13 mouse cellular contexts compared by ENCODE assay signal in the genomic region with DNA sequence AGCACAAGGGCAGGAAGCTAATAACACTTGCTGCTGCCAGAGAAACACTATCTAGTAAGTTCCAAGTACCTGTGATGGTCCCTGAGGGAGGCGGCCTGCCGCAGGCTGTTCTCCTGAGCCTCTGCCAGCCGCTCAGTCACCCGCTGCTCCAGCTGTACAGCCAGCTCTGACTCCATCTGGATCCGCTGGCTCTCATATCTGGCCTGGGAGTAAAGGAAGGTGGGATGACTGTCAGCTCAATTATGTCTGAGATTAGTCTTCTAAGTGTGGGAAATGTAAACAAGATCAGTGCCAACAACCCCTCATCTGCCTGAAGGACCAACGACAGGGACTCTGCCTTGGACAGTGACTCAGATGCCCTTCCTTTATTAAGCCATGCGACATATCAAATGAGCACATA. TPM values are rescaled to one million over a fixed set of nuclear protein-coding genes. Genes with fewer than 3 reads are reported as not detected.
A peak's percentile ranks its signal among the peaks of the same experiment; 100 is the strongest.
DNase-seq lines count a peak whose midpoint lies in the region; ATAC-seq lines count a peak whose summit lies in the region.
"Had no signal": no experiment of that assay in that cellular context is flagged by ENCODE, and none has a peak within 500 bp of the region (broad histone marks: within the 10 kb centered on the region; RNA-seq: fewer than 3 reads in every experiment).

No protein-coding gene starts in this region.

- H3K9me3 ChIP-seq in limb, embryonic 13.5 days = no peaks in the 10 kb centered on the region
- H3K9me3 ChIP-seq in limb, embryonic 10.5 days (replicated peaks) = no peaks in the 10 kb centered on the region
- H3K9me3 ChIP-seq: neural tube, embryonic 13.5 days; stomach, embryonic 15.5 days had no signal

- H3K27ac ChIP-seq in limb, embryonic 13.5 days = no peak overlapping the region
- H3K27ac ChIP-seq in limb, embryonic 10.5 days = no peak overlapping the region
- H3K27ac ChIP-seq: neural tube, embryonic 13.5 days; stomach, embryonic 15.5 days had no signal

- no peak for ATAC-seq in limb, embryonic 13.5 days (ENCODE audit: low FRiP score, low read depth)
- no peak for ATAC-seq in megakaryocyte-erythroid progenitor cell, adult 5-6 weeks (replicated peaks; ENCODE audit: low FRiP score, low TSS enrichment, poor library complexity, severe bottlenecking)
- ATAC-seq: intestine, postnatal 0 days had no signal

- H3K4me3 ChIP-seq in limb, embryonic 13.5 days = no peak overlapping the region
- no peak overlapping the region for H3K4me3 ChIP-seq in limb, embryonic 10.5 days
- H3K4me3 ChIP-seq: neural tube, embryonic 13.5 days; stomach, embryonic 15.5 days had no signal

- DNase-seq in cerebellum, postnatal 10 days = peak; percentile 69 to 72
- DNase-seq in cerebellum, adult 9-11 months = no peak
- DNase-seq in limb, embryonic 10.5 days (ENCODE audit: low spot score) = no peak
- DNase-seq in gastrocnemius, postnatal 25 days = peak; percentile 54
- peak; percentile 36 for DNase-seq in retina, embryonic 14.5 days (ENCODE audit: low spot score)
- no peak for DNase-seq in cerebellum, adult 11 months
- DNase-seq: kidney, postnatal 4 days; thymus, postnatal 14 days had no signal

- 0 out of 2 replicates have a peak overlapping the region, but pooled peaks have one; percentile 0 for H3K9ac ChIP-seq in limb, embryonic 13.5 days
- H3K9ac ChIP-seq: neural tube, embryonic 13.5 days; stomach, embryonic 15.5 days had no signal

- no peak overlapping the region for H3K4me2 ChIP-seq in limb, embryonic 13.5 days (replicated peaks)
- H3K4me2 ChIP-seq: neural tube, embryonic 13.5 days; stomach, embryonic 15.5 days had no signal

- WGBS in limb, embryonic 13.5 days = 83% methylated on average over 7 of the region's 7 CpGs
- 89% methylated on average over 7 of the region's 7 CpGs for WGBS in limb, embryonic 10.5 days

- H3K36me3 ChIP-seq in limb, embryonic 13.5 days = peaks cover 91% of the 10 kb centered on the region
- peaks cover 96% of the 10 kb centered on the region for H3K36me3 ChIP-seq in limb, embryonic 10.5 days

- H3K27me3 ChIP-seq in limb, embryonic 13.5 days = no peaks in the 10 kb centered on the region
- no peaks in the 10 kb centered on the region for H3K27me3 ChIP-seq in limb, embryonic 10.5 days (ENCODE audit: low read depth, poor library complexity, severe bottlenecking)
- H3K27me3 ChIP-seq: neural tube, embryonic 13.5 days; stomach, embryonic 15.5 days had no signal

- no peaks in the 10 kb centered on the region for H3K4me1 ChIP-seq in limb, embryonic 13.5 days
- H3K4me1 ChIP-seq in limb, embryonic 10.5 days = no peaks in the 10 kb centered on the region
- H3K4me1 ChIP-seq: neural tube, embryonic 13.5 days; stomach, embryonic 15.5 days had no signal

RNA-seq across cellular contexts. Expression of a gene that starts 12.3 kb away (rescaled TPM):
- polyA plus RNA-seq in limb, embryonic 13.5 days (2015; fragmentation: Nextera tagmentation; extraction: Ambion mirVana) = 25.3 and 26.4 TPM in 2 replicates
- polyA plus RNA-seq in limb, embryonic 10.5 days (2016; fragmentation: Nextera tagmentation; extraction: Ambion mirVana) = 28.9 and 36.2 TPM in 2 replicates
- total RNA-seq in gastrocnemius, postnatal 25 days (2021) = 1 to 10 TPM; 1.2 to 2.5 TPM
- total RNA-seq in megakaryocyte-erythroid progenitor cell, adult 5-6 weeks (2014; fragmentation: Nextera tagmentation) = 40.0 and 56.6 TPM in 2 replicates
- 19.7 and 31.6 TPM in 2 replicates for total RNA-seq in megakaryocyte-erythroid progenitor cell, adult 5-6 weeks (2017)

RNA-seq across cellular contexts. Expression of a gene that starts 12.5 kb away (rescaled TPM):
- polyA plus RNA-seq in limb, embryonic 13.5 days (2015; fragmentation: Nextera tagmentation; extraction: Ambion mirVana) = 153 and 162 TPM in 2 replicates
- polyA plus RNA-seq in limb, embryonic 10.5 days (2016; fragmentation: Nextera tagmentation; extraction: Ambion mirVana) = 135 and 144 TPM in 2 replicates
- total RNA-seq in gastrocnemius, postnatal 25 days (2021) = 10 to 100 TPM; 39.6 to 48.3 TPM
- total RNA-seq in megakaryocyte-erythroid progenitor cell, adult 5-6 weeks (2014; fragmentation: Nextera tagmentation) = 77.9 and 81.4 TPM in 2 replicates
- 82.4 and 97.4 TPM in 2 replicates for total RNA-seq in megakaryocyte-erythroid progenitor cell, adult 5-6 weeks (2017)

RNA-seq across cellular contexts. Expression of a gene that starts 14.8 kb away (rescaled TPM):
- polyA plus RNA-seq in limb, embryonic 13.5 days (2015; fragmentation: Nextera tagmentation; extraction: Ambion mirVana) = 2.4 and 2.8 TPM in 2 replicates
- polyA plus RNA-seq in limb, embryonic 10.5 days (2016; fragmentation: Nextera tagmentation; extraction: Ambion mirVana) = 0.93 and 1.4 TPM in 2 replicates
- total RNA-seq in gastrocnemius, postnatal 25 days (2021) = under 1 TPM in 1 of 2 experiments, not detected in 1; 0.13 TPM
- total RNA-seq in megakaryocyte-erythroid progenitor cell, adult 5-6 weeks (2014; fragmentation: Nextera tagmentation) = not detected in 2 replicates
- total RNA-seq in megakaryocyte-erythroid progenitor cell, adult 5-6 weeks (2017) = 0.38 TPM in 1 of 2 replicates, not detected in the other

RNA-seq across cellular contexts. Expression of a gene that starts 29.0 kb away (rescaled TPM):
- 24.6 and 24.9 TPM in 2 replicates for polyA plus RNA-seq in limb, embryonic 13.5 days (2015; fragmentation: Nextera tagmentation; extraction: Ambion mirVana)
- polyA plus RNA-seq in limb, embryonic 10.5 days (2016; fragmentation: Nextera tagmentation; extraction: Ambion mirVana) = 14.2 and 20.6 TPM in 2 replicates
- total RNA-seq in gastrocnemius, postnatal 25 days (2021) = under 1 TPM in 1 of 2 experiments, not detected in 1; 0.35 TPM
- total RNA-seq in megakaryocyte-erythroid progenitor cell, adult 5-6 weeks (2014; fragmentation: Nextera tagmentation) = 1.9 and 2.8 TPM in 2 replicates
- 3.3 and 5.6 TPM in 2 replicates for total RNA-seq in megakaryocyte-erythroid progenitor cell, adult 5-6 weeks (2017)

RNA-seq across cellular contexts. Expression of a gene that starts 57.9 kb away (rescaled TPM):
- 117 and 119 TPM in 2 replicates for polyA plus RNA-seq in limb, embryonic 13.5 days (2015; fragmentation: Nextera tagmentation; extraction: Ambion mirVana)
- polyA plus RNA-seq in limb, embryonic 10.5 days (2016; fragmentation: Nextera tagmentation; extraction: Ambion mirVana) = 35.1 and 70.5 TPM in 2 replicates
- 10 to 100 TPM; 12.0 to 13.9 TPM for total RNA-seq in gastrocnemius, postnatal 25 days (2021)
- total RNA-seq in megakaryocyte-erythroid progenitor cell, adult 5-6 weeks (2014; fragmentation: Nextera tagmentation) = 45.7 and 57.3 TPM in 2 replicates
- total RNA-seq in megakaryocyte-erythroid progenitor cell, adult 5-6 weeks (2017) = 21.0 and 49.2 TPM in 2 replicates

Comparison
In these comparisons a context has a peak if more than half of its experiments do, and no peak if none do; other contexts are left out.
1. DNase-seq: peak in cerebellum, postnatal 10 days (2 of 2), gastrocnemius, postnatal 25 days (single experiment) and retina, embryonic 14.5 days (single experiment); none in cerebellum, adult 9-11 months (single experiment), limb, embryonic 10.5 days (single experiment) and cerebellum, adult 11 months (single experiment).
2. RNA of a gene that starts 12.3 kb away (total RNA-seq): 19.7 to 56.6 TPM in megakaryocyte-erythroid progenitor cell, adult 5-6 weeks; 1.2 to 2.5 TPM in gastrocnemius, postnatal 25 days; every median in the first group is over 4 times any median in the second.